Comparison of ENCODE assay signal across 26 mouse cellular contexts in genomic region chr11:89356479-89356878, GRCm38 (mm10). TPM values are rescaled to one million over a fixed set of nuclear protein-coding genes. Genes with fewer than 3 reads are reported as not detected.
DNase-seq lines count a peak whose midpoint lies in the region; ATAC-seq and TF ChIP-seq lines count a peak whose summit lies in the region.
"Had no signal": no experiment of that assay in that cellular context is flagged by ENCODE, and none has a peak within 500 bp of the region (broad histone marks: within the 10 kb centered on the region; RNA-seq: fewer than 3 reads in every experiment).

No protein-coding gene starts in this region.

- DNase-seq in lung, embryonic 14.5 days = peak; percentile 17
- DNase-seq in lung, postnatal 36 days = no peak
- no peak for DNase-seq in midbrain, embryonic 14.5 days
- peak; percentile 6 for DNase-seq in ZHBTc4 (ENCODE audit: low read depth, low spot score)
- DNase-seq in kidney, adult 8-10 months = no peak
- DNase-seq: adrenal gland, adult 2 months; adrenal gland, postnatal 14 days; cerebellum, adult 11 months; cerebellum, adult 2 months; cerebellum, adult 9-11 months; cerebellum, postnatal 25 days; gastrocnemius, postnatal 10 days; gastrocnemius, postnatal 36 days; heart, postnatal 10 days; heart, postnatal 36 days had no signal

- no peak overlapping the region for H3K9ac ChIP-seq in lung, embryonic 14.5 days
- no peak overlapping the region for H3K9ac ChIP-seq in midbrain, embryonic 14.5 days (replicated peaks; ENCODE audit: low read length)
- H3K9ac ChIP-seq in midbrain, embryonic 13.5 days (replicated peaks) = no peak overlapping the region
- H3K9ac ChIP-seq: embryonic facial prominence, embryonic 12.5 days; embryonic facial prominence, embryonic 15.5 days; forebrain, embryonic 12.5 days; heart, embryonic 12.5 days; heart, embryonic 15.5 days; hindbrain, embryonic 13.5 days had no signal

- H3K4me1 ChIP-seq in lung, embryonic 14.5 days (ENCODE audit: insufficient read depth) = no peaks in the 10 kb centered on the region
- peaks cover 13% of the 10 kb centered on the region for H3K4me1 ChIP-seq in midbrain, embryonic 14.5 days (ENCODE audit: control insufficient read depth, insufficient read depth, low read length)
- H3K4me1 ChIP-seq in midbrain, embryonic 13.5 days (replicated peaks) = peaks cover 13% of the 10 kb centered on the region

- H3K27ac ChIP-seq in lung, embryonic 14.5 days (ENCODE audit: low read depth) = no peak overlapping the region
- 0 out of 2 replicates have a peak overlapping the region, but pooled peaks have one; percentile 14 for H3K27ac ChIP-seq in midbrain, embryonic 14.5 days (replicated peaks; ENCODE audit: low read depth, low read length)
- H3K27ac ChIP-seq in midbrain, embryonic 13.5 days = no peak overlapping the region
- H3K27ac ChIP-seq: embryonic facial prominence, embryonic 12.5 days; embryonic facial prominence, embryonic 15.5 days; forebrain, embryonic 12.5 days; heart, embryonic 15.5 days; hindbrain, embryonic 10.5 days; hindbrain, embryonic 13.5 days had no signal

- WGBS in lung, embryonic 14.5 days = 44% methylated on average over 2 of the region's 2 CpGs
- 80% methylated on average over 2 of the region's 2 CpGs for WGBS in midbrain, embryonic 14.5 days
- WGBS in midbrain, embryonic 13.5 days = 74% methylated on average over 2 of the region's 2 CpGs

- H3K4me3 ChIP-seq in lung, embryonic 14.5 days (ENCODE audit: low read depth, low read length) = no peak overlapping the region
- H3K4me3 ChIP-seq in midbrain, embryonic 14.5 days (replicated peaks; ENCODE audit: low read depth, low read length) = no peak overlapping the region
- no peak overlapping the region for H3K4me3 ChIP-seq in midbrain, embryonic 13.5 days (replicated peaks)
- H3K4me3 ChIP-seq: embryonic facial prominence, embryonic 12.5 days; embryonic facial prominence, embryonic 15.5 days; forebrain, embryonic 12.5 days; heart, embryonic 12.5 days; heart, embryonic 15.5 days; hindbrain, embryonic 10.5 days; hindbrain, embryonic 13.5 days had no signal

- H3K36me3 ChIP-seq in lung, embryonic 14.5 days (ENCODE audit: insufficient read depth) = no peaks in the 10 kb centered on the region
- no peaks in the 10 kb centered on the region for H3K36me3 ChIP-seq in midbrain, embryonic 14.5 days (ENCODE audit: control insufficient read depth, insufficient read depth, low read length)
- no peaks in the 10 kb centered on the region for H3K36me3 ChIP-seq in midbrain, embryonic 13.5 days
- H3K36me3 ChIP-seq: embryonic facial prominence, embryonic 12.5 days; embryonic facial prominence, embryonic 15.5 days; forebrain, embryonic 12.5 days; heart, embryonic 12.5 days; heart, embryonic 15.5 days; hindbrain, embryonic 10.5 days; hindbrain, embryonic 13.5 days had no signal

- no peaks in the 10 kb centered on the region for H3K9me3 ChIP-seq in lung, embryonic 14.5 days (ENCODE audit: low read depth, low read length)
- no peaks in the 10 kb centered on the region for H3K9me3 ChIP-seq in midbrain, embryonic 14.5 days (ENCODE audit: control insufficient read depth, low read length)
- no peaks in the 10 kb centered on the region for H3K9me3 ChIP-seq in midbrain, embryonic 13.5 days
- H3K9me3 ChIP-seq: embryonic facial prominence, embryonic 12.5 days; embryonic facial prominence, embryonic 15.5 days; forebrain, embryonic 12.5 days; heart, embryonic 12.5 days; heart, embryonic 15.5 days; hindbrain, embryonic 10.5 days; hindbrain, embryonic 13.5 days had no signal

- no peak for TF ChIP-seq CTCF in lung, embryonic 14.5 days (IDR thresholded peaks at IDR 0.05; ENCODE audit: low read depth)

- ATAC-seq in lung, embryonic 14.5 days (ENCODE audit: insufficient read depth) = no peak
- no peak for ATAC-seq in midbrain, embryonic 14.5 days (ENCODE audit: low FRiP score, low TSS enrichment)
- ATAC-seq in midbrain, embryonic 13.5 days = no peak
- ATAC-seq: CD4-positive, CD25-positive, alpha-beta regulatory T cell, adult 4 months; forebrain, embryonic 16.5 days; hindbrain, embryonic 16.5 days had no signal

- H3K4me2 ChIP-seq in lung, embryonic 14.5 days = no peak overlapping the region
- H3K4me2 ChIP-seq in midbrain, embryonic 14.5 days (ENCODE audit: low read length) = no peak overlapping the region
- H3K4me2 ChIP-seq in midbrain, embryonic 13.5 days (replicated peaks) = no peak overlapping the region
- H3K4me2 ChIP-seq: embryonic facial prominence, embryonic 12.5 days; embryonic facial prominence, embryonic 15.5 days; forebrain, embryonic 12.5 days; heart, embryonic 12.5 days; heart, embryonic 15.5 days; hindbrain, embryonic 13.5 days had no signal

- H3K27me3 ChIP-seq in lung, embryonic 14.5 days (ENCODE audit: insufficient read depth, low read length) = no peaks in the 10 kb centered on the region
- H3K27me3 ChIP-seq in midbrain, embryonic 14.5 days (ENCODE audit: control insufficient read depth, insufficient read depth, low read length) = no peaks in the 10 kb centered on the region
- H3K27me3 ChIP-seq in midbrain, embryonic 13.5 days = no peaks in the 10 kb centered on the region
- H3K27me3 ChIP-seq: embryonic facial prominence, embryonic 12.5 days; embryonic facial prominence, embryonic 15.5 days; forebrain, embryonic 12.5 days; heart, embryonic 12.5 days; heart, embryonic 15.5 days; hindbrain, embryonic 13.5 days had no signal

RNA-seq across cellular contexts. Expression of gene Nog, which starts 54.3 kb away (rescaled TPM):
- 2.8 and 2.9 TPM in 2 replicates for polyA plus RNA-seq in lung, embryonic 14.5 days (2014; fragmentation: Nextera tagmentation; extraction: Ambion mirVana)
- polyA plus RNA-seq in midbrain, embryonic 14.5 days (2014; fragmentation: Nextera tagmentation; extraction: Ambion mirVana) = 4.3 and 5.2 TPM in 2 replicates
- polyA plus RNA-seq in midbrain, embryonic 13.5 days (2015; fragmentation: Nextera tagmentation; extraction: Ambion mirVana) = 2.7 and 3.2 TPM in 2 replicates
- polyA plus RNA-seq: CD4-positive, CD25-positive, alpha-beta regulatory T cell, adult 4 months had no signal

Comparison
In these comparisons a context has a peak if more than half of its experiments do, and no peak if none do; other contexts are left out.
1. DNase-seq: peak in lung, embryonic 14.5 days (single experiment) and ZHBTc4 (single experiment); none in lung, postnatal 36 days (single experiment), midbrain, embryonic 14.5 days (single experiment) and kidney, adult 8-10 months (0 of 2).